Mouse (Mus musculus) stomach, embryonic 14.5 days (tissue): ENCODE data around the gene Mon2. TPM values are rescaled to one million over a fixed set of nuclear protein-coding genes. Genes with fewer than 3 reads are reported as not detected.
A peak's percentile ranks its signal among the peaks of the same experiment; 100 is the strongest.
"Not testable (repeated sequence)": the region's sequence is repeated elsewhere in the genome, so short reads cannot be mapped to it uniquely, and the experiment has no call there.

Experiments used
- ATAC-seq: fragments of 200-750 bp; cut with Nextera tagmentation; 2 replicates; pipeline ENCODE4 v1.8.0; 2017; ENCODE audit warnings: low read depth, moderate TSS enrichment; ENCODE audit not compliant: insufficient number of reproducible peaks, insufficient read depth, low FRiP score
- H3K27ac ChIP-seq: fragments of 300-500 bp; sonication (generic); 2 replicates; pipeline ENCODE4 v1.5.1; 2014; ENCODE audit warnings: mild to moderate bottlenecking, low read length, moderate library complexity, mixed read lengths
- H3K27me3 ChIP-seq: fragments of 300-500 bp; sonication (generic); 2 replicates; pipeline ENCODE4 v1.6.1; 2014; ENCODE audit warnings: low read length, control low read depth, mixed read lengths; ENCODE audit not compliant: control insufficient read depth, insufficient read depth
- H3K36me3 ChIP-seq: fragments of 300-500 bp; sonication (generic); 2 replicates; pipeline ENCODE4 v1.6.1; 2014; ENCODE audit warnings: mild to moderate bottlenecking, control low read depth, low read length, moderate library complexity, mixed read lengths; ENCODE audit not compliant: control insufficient read depth, insufficient read depth
- H3K4me1 ChIP-seq: fragments of 300-500 bp; sonication (generic); 2 replicates; pipeline ENCODE4 v1.6.1; 2014; ENCODE audit warnings: low read length, control low read depth, mixed read lengths; ENCODE audit not compliant: control insufficient read depth, insufficient read depth
- H3K4me2 ChIP-seq: fragments of 300-500 bp; sonication (generic); replicated peaks from 2 replicates; pipeline ENCODE4 v1.6.1; 2014; ENCODE audit warnings: low read depth, low read length, control low read depth
- H3K4me3 ChIP-seq: fragments of 300-500 bp; sonication (generic); 2 replicates; pipeline ENCODE4 v1.5.1; 2014; ENCODE audit warnings: low read depth, low read length, control low read depth
- H3K9ac ChIP-seq: fragments of 300-500 bp; sonication (generic); replicated peaks from 2 replicates; pipeline ENCODE4 v1.6.1; 2014; ENCODE audit warnings: low read depth, mild to moderate bottlenecking, control low read depth, low read length, moderate library complexity, mixed read lengths
- H3K9me3 ChIP-seq: fragments of 300-500 bp; sonication (generic); 2 replicates; pipeline ENCODE4 v1.6.1; 2016; ENCODE audit warnings: low read depth, low read length, control low read depth; ENCODE audit not compliant: control insufficient read depth
- WGBS: fragments of 180-500 bp; shearing (Covaris S2); extraction: QIAGEN DNeasy Blood & Tissue Kit; methylation state at CpG from one replicate; pipeline ENCODE4 v1.1.7; 2014; 5-methylcytosine and 5-hydroxymethylcytosine counted together
- polyA plus RNA-seq: library from polyadenylated mRNA; unstranded; fragments of >200 nt; fragmentation: Nextera tagmentation; extraction: Ambion mirVana; gene quantifications from 2 replicates; pipeline ENCODE4 v1.2.1, GENCODE M21; 2014

The Mon2 gene
- polyA plus RNA-seq, 1 experiment from 2014 or later: 34.0 TPM

DNA sequence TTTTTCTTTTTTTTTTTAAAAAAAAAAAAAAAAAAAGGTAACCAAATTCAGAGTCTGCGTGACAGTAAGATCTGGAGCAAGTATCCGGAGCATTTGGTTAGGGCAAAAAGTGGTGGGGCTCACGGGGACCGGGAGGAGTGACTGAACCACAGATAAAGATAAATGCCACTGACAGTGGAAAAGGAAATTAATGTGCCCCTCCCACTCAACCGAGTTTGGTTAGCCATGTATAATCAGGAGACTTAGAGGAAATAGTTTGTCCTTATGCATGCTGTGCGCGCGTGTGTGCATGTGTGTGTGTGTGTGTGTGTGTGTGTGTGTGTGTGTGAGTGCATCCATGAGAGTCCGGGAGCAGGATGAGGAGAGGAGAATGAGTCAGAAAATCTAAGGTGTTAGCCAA is 100.3 kb downstream of the Mon2 start:
- no peak overlapping the region for H3K27ac ChIP-seq
- H3K9me3 ChIP-seq: no peaks in the 10 kb centered on the region
- ATAC-seq: no peak
- no peaks in the 10 kb centered on the region for H3K4me1 ChIP-seq
- no peak overlapping the region for H3K4me3 ChIP-seq
- H3K4me2 ChIP-seq: no peak overlapping the region
- WGBS: 68% methylated on average over 9 of the region's 9 CpGs
- no peak overlapping the region for H3K9ac ChIP-seq
- peaks cover 7% of the 10 kb centered on the region; the same call in 1 of the 2 replicates for H3K36me3 ChIP-seq
- no peaks in the 10 kb centered on the region for H3K27me3 ChIP-seq

DNA sequence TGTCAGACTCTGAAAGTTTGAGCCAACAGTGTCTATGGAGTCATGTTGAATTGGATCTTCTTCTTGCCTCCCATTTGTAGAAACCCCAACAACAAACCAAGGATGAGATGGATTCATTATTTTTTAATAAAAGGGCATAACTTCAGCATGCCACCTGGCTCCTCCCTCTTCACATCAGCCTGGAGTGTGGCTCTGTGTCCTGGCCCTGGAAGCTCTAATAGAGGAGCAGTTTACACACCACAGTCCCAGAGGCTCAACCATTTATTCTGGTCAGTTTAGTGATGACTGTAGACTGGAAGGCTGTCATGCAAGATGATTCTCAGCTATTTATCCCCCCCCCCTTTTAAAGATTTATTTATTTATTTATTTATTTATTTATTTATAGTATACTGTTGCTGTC is 103.1 kb downstream of the Mon2 start:
- H3K27ac ChIP-seq: no peak overlapping the region
- H3K4me2 ChIP-seq: no peak overlapping the region
- H3K36me3 ChIP-seq: no peaks in the 10 kb centered on the region
- H3K4me1 ChIP-seq: no peaks in the 10 kb centered on the region
- no peaks in the 10 kb centered on the region for H3K9me3 ChIP-seq
- no peaks in the 10 kb centered on the region for H3K27me3 ChIP-seq
- no peak for ATAC-seq
- no peak overlapping the region for H3K9ac ChIP-seq
- no peak overlapping the region for H3K4me3 ChIP-seq

DNA sequence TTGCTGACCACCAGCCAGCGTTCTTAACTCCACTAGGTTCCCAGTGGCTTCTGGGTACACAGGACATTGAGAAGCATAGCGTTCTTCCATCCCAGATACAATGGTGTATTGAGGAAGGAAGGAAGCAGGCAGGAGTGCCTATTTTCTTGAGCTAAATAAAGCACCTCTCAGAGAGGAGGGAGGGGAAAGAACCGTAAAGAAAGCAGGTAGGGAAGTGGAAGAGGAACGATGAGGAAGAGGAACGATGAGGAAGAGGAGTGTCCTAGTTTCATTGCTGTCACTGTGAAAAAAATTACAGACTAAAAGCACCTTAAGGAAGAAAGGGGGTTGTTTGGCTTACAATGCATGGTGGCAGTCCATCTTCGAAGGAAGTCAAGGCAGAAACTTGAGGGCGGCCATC is 106.1 kb downstream of the Mon2 start:
- Histone ChIP-seq H3K27ac (no peak overlapping the region), H3K9me3 (no peaks in the 10 kb centered on the region), H3K27me3 (no peaks in the 10 kb centered on the region), H3K4me1 (no peaks in the 10 kb centered on the region), H3K36me3 (no peaks in the 10 kb centered on the region), H3K9ac (no peak overlapping the region), H3K4me3 (no peak overlapping the region), H3K4me2 (no peak overlapping the region)
- ATAC-seq: no peak
- 88% methylated on average over 7 of the region's 7 CpGs for WGBS

DNA sequence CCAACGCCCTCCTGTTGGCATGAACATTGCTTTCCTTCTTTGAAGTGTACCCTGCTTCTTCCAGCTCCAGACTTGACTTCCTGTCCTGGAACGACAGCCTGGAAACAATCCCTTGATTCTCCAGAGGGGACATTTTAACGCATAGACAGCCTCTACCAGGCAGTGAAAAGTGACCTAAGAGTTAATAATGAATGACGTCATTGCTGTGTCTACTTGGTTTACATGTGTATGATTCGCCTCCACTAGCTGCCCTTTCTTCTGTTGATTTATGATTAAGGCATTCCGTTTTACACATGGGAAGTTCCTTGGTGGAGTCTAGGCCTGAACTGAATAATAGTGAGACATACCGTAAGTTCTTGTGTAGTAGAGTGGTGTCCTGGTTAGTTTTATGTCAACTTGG is 109.9 kb downstream of the Mon2 start:
- no peaks in the 10 kb centered on the region for H3K36me3 ChIP-seq

DNA sequence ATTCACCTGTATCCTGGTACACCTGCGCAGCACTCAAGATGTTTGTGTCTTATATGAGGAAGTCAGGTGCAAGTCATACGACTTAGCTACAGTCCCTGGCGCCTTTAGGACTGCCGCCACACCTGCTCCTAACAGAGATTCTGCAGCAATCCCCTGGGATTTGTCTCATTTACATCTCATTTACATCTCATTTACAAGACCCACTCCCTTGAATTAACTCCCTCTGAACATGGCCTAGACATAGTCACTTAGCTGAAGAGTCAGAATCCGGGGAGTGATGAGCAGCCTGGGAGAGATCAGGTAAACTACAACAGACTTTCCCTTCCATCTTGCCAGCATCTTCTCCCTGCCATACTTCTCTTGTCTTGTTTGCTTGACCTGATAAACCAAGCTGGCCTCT is 110.7 kb downstream of the Mon2 start:
- WGBS: 90% methylated on average over 4 of the region's 5 CpGs
- H3K27me3 ChIP-seq, H3K4me2 ChIP-seq, H3K4me3 ChIP-seq, H3K9me3 ChIP-seq, H3K36me3 ChIP-seq, H3K27ac ChIP-seq, H3K9ac ChIP-seq, ATAC-seq: not testable (repeated sequence)
- H3K4me1 ChIP-seq: peaks cover 12% of the 10 kb centered on the region

More for the DNA sequence above, 109.9 kb downstream of the Mon2 start:
- H3K9ac ChIP-seq: no peak overlapping the region
- no peak overlapping the region for H3K27ac ChIP-seq
- no peaks in the 10 kb centered on the region for H3K9me3 ChIP-seq
- peaks cover 9% of the 10 kb centered on the region for H3K4me1 ChIP-seq
- no peak overlapping the region for H3K4me3 ChIP-seq
- WGBS: 44% methylated on average over 7 of the region's 7 CpGs
- H3K4me2 ChIP-seq: no peak overlapping the region
- no peaks in the 10 kb centered on the region for H3K27me3 ChIP-seq
- peak; percentile 23; the same call in 1 of the 2 replicates for ATAC-seq

DNA sequence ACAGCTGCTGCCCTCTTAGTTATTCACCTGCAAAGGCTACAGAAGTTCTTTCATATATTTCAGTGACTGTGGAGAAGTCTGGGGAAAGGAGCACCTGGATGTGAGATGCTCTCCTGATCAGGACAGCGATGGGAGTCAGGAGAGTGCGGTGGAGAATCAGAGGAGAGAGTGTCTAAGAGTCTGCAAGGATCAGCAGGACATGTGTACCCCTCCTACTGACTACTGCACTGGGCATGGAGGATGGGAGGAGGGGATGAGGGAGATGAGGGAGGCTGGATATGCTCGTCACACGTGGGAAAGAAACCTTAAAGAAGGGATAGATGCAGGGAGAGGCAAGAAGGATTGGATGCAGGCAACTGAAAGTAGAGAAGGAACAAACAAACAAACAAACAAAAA is 112.1 kb downstream of the Mon2 start:
- Histone ChIP-seq H3K4me3 (no peak overlapping the region), H3K27ac (no peak overlapping the region), H3K9ac (no peak overlapping the region), H3K36me3 (no peaks in the 10 kb centered on the region), H3K9me3 (no peaks in the 10 kb centered on the region), H3K27me3 (no peaks in the 10 kb centered on the region), H3K4me2 (no peak overlapping the region), H3K4me1 (peaks cover 15% of the 10 kb centered on the region)
- no peak for ATAC-seq
- WGBS: 54% methylated on average over 4 of the region's 4 CpGs

DNA sequence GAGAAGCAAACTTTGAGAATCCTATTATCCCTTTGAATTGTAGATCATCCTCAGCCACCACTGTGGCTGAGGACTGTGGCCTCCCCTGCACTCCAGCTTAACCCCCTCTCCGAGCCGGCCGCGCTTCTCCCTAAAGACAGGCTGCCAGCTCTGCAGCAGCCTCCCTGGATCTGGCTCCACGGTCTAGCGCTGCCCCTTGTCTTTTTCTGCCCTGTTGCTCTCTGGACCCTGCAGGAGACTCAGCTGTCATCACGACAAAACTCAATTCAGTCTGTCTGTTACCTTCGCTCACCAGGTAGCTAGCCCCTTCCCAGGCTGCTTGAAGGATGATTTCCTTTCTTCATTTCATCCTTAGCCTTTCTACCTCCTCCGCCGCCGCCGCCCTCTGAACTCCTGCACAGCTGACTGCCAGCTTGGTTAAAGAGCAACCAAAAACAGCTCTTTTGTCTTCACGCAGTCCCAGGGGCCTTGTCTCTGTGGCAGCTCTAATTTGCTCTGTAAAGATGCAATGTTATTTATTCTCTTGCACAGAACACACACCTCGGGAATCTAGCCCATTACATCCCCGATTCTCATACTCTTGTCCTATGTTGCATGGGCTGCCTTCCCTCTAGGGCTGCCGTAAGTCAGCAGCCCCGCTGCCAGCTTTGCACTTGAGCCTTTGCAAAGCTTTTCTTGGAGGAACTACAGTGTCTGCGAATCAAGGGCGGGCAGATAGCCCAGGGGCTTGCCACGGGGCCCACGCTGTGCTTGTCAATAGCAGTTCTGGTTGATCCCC is 112.7 kb downstream of the Mon2 start:
- WGBS: 10% methylated on average over 21 of the region's 21 CpGs
- H3K9me3 ChIP-seq: no peaks in the 10 kb centered on the region
- H3K27ac ChIP-seq: no peak overlapping the region
- H3K4me2 ChIP-seq: peak overlapping the region; percentile 31
- H3K4me1 ChIP-seq: peaks cover 15% of the 10 kb centered on the region
- H3K36me3 ChIP-seq: no peaks in the 10 kb centered on the region
- no peak for ATAC-seq
- H3K27me3 ChIP-seq: no peaks in the 10 kb centered on the region
- peak overlapping the region; percentile 15; the same call in 1 of the 2 replicates for H3K4me3 ChIP-seq
- H3K9ac ChIP-seq: peak overlapping the region; percentile 25; the same call in 1 of the 2 replicates

DNA sequence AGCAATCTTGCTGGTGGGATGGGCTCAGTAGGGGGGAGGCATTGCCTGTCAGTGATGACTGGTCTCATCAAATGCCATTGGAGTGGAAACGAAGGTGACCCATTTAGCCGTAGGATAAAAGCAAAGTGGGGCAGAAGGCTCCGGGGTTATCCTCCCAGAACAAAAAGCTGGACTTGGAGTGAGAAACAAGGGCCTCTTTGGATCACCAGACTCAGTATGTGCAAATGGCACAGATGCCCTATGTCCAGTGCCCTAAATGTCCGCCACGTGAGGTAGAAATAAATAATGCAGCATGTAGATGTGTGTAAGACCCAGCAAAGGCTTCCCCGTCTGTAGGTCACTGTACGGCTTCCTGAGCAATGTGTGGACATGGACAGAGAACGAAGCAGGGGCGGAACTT is 113.7 kb downstream of the Mon2 start:
- Histone ChIP-seq H3K4me3 (no peak overlapping the region), H3K27me3 (no peaks in the 10 kb centered on the region), H3K9me3 (no peaks in the 10 kb centered on the region), H3K9ac (no peak overlapping the region), H3K36me3 (no peaks in the 10 kb centered on the region), H3K4me2 (no peak overlapping the region), H3K27ac (no peak overlapping the region), H3K4me1 (peaks cover 15% of the 10 kb centered on the region)
- 74% methylated on average over 9 of the region's 9 CpGs for WGBS
- ATAC-seq: no peak

DNA sequence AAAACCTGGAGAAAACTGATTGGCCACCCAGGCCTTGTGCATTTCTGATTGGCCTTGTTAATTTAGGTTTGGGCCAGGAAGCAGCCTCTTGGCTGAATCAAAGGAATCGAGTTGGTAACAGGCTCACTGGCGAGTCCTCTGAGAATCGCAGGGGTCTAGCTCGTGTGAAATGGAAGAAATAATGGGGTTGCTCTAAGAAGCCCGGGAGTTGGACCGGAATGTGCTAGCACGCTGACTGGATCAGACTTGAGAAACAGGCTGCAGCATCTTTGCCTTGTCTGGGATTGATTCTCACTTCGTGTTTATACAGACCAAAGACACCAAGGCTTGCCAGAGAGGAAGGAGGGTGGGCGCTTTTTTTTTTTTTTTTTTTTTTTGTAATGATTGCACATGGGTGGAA is 114.8 kb downstream of the Mon2 start:
- Histone ChIP-seq H3K27ac (no peak overlapping the region), H3K9ac (no peak overlapping the region)
- no peak for ATAC-seq

More for the DNA sequence above, 114.8 kb downstream of the Mon2 start:
- H3K36me3 ChIP-seq: no peaks in the 10 kb centered on the region
- no peaks in the 10 kb centered on the region for H3K27me3 ChIP-seq
- H3K4me3 ChIP-seq: no peak overlapping the region
- peaks cover 15% of the 10 kb centered on the region for H3K4me1 ChIP-seq
- 55% methylated on average over 9 of the region's 9 CpGs for WGBS
- no peaks in the 10 kb centered on the region for H3K9me3 ChIP-seq
- no peak overlapping the region for H3K4me2 ChIP-seq
